Mouse (Mus musculus) neural tube, embryonic 14.5 days (tissue): ENCODE results near the gene 4932438H23Rik. TPM values are rescaled to one million over a fixed set of nuclear protein-coding genes. Genes with fewer than 3 reads are reported as not detected.

Experiments
- ATAC-seq: fragments of 200-750 bp; cut with Nextera tagmentation; 2 replicates; pipeline ENCODE4 v1.8.0; 2017; ENCODE audit warnings: low read depth, mild to moderate bottlenecking, moderate TSS enrichment, moderate library complexity
- H3K27ac ChIP-seq: fragments of 300-500 bp; sonication (generic); 2 replicates; pipeline ENCODE4 v1.5.1; 2014; ENCODE audit warnings: low read depth, mild to moderate bottlenecking, control low read depth, low read length, moderate library complexity, mixed read lengths
- H3K27me3 ChIP-seq: fragments of 300-500 bp; sonication (generic); 2 replicates; pipeline ENCODE4 v1.6.1; 2014; ENCODE audit warnings: low read length; ENCODE audit not compliant: control insufficient read depth, insufficient read depth
- H3K36me3 ChIP-seq: fragments of 300-500 bp; sonication (generic); 2 replicates; pipeline ENCODE4 v1.6.1; 2014; ENCODE audit warnings: low read length, mixed read lengths; ENCODE audit not compliant: control insufficient read depth, insufficient read depth
- H3K4me1 ChIP-seq: fragments of 300-500 bp; sonication (generic); 2 replicates; pipeline ENCODE4 v1.6.1; 2014; ENCODE audit warnings: low read length; ENCODE audit not compliant: control insufficient read depth, insufficient read depth
- H3K4me2 ChIP-seq: fragments of 300-500 bp; sonication (generic); 2 replicates; pipeline ENCODE4 v1.6.1; 2014; ENCODE audit warnings: mild to moderate bottlenecking, low read depth, low read length, control low read depth
- H3K4me3 ChIP-seq: fragments of 300-500 bp; sonication (generic); 2 replicates; pipeline ENCODE4 v1.5.1; 2014; ENCODE audit warnings: low read depth, low read length, control low read depth, mixed read lengths
- H3K9ac ChIP-seq: fragments of 300-500 bp; sonication (generic); replicated peaks from 2 replicates; pipeline ENCODE4 v1.6.1; 2014; ENCODE audit warnings: low read depth, mild to moderate bottlenecking, control low read depth, low read length, mixed read lengths
- H3K9me3 ChIP-seq: fragments of 300-500 bp; sonication (generic); 2 replicates; pipeline ENCODE4 v1.6.1; 2016; ENCODE audit warnings: low read length; ENCODE audit not compliant: control insufficient read depth
- WGBS: fragments of 180-500 bp; shearing (Covaris S2); extraction: QIAGEN DNeasy Blood & Tissue Kit; methylation state at CpG from one replicate; pipeline ENCODE4 v1.1.7; 2014; 5-methylcytosine and 5-hydroxymethylcytosine counted together
- polyA plus RNA-seq: library from polyadenylated mRNA; unstranded; fragments of >200 nt; fragmentation: Nextera tagmentation; extraction: Ambion mirVana; gene quantifications from 2 replicates; pipeline ENCODE4 v1.2.1, GENCODE M21; 2014

Gene 4932438H23Rik
- polyA plus RNA-seq, 1 experiment from 2014 or later = 0.37 TPM

DNA sequence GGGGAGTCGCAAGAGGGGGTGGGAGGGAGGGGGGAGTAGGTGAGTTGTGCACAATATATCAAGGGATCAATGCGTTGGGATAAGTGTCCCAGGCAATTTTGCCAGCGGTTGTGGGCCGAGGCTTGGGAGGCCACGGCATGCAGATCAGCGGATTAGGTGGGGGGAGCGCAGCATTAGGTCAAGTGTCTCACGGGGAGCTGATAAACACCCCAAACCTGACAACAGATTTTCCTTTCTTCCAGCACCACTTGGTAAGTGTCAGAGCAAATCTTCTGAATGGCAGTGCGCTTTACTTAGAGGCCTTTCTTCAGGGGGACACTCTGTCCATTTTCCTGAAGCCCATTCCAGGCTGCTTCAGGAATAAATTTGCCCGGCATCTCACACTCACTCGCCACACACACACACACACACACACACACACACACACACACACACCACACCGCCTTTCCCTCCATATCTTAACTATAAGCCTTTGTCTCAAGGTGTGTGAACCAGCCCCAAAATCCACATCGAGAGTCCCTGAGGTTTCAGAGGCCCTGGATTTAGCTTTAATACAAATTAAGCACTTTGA, 10.6 kb upstream of the 4932438H23Rik start:
- H3K9ac ChIP-seq = no peak overlapping the region
- H3K27ac ChIP-seq = no peak overlapping the region
- peaks cover 5% of the 10 kb centered on the region; the same call in 1 of the 2 replicates for H3K27me3 ChIP-seq
- no peaks in the 10 kb centered on the region for H3K4me1 ChIP-seq
- no peak overlapping the region for H3K4me3 ChIP-seq
- ATAC-seq = no peak
- H3K36me3 ChIP-seq = no peaks in the 10 kb centered on the region
- no peak overlapping the region for H3K4me2 ChIP-seq
- 44% methylated on average over 13 of the region's 13 CpGs for WGBS
- no peaks in the 10 kb centered on the region for H3K9me3 ChIP-seq

DNA sequence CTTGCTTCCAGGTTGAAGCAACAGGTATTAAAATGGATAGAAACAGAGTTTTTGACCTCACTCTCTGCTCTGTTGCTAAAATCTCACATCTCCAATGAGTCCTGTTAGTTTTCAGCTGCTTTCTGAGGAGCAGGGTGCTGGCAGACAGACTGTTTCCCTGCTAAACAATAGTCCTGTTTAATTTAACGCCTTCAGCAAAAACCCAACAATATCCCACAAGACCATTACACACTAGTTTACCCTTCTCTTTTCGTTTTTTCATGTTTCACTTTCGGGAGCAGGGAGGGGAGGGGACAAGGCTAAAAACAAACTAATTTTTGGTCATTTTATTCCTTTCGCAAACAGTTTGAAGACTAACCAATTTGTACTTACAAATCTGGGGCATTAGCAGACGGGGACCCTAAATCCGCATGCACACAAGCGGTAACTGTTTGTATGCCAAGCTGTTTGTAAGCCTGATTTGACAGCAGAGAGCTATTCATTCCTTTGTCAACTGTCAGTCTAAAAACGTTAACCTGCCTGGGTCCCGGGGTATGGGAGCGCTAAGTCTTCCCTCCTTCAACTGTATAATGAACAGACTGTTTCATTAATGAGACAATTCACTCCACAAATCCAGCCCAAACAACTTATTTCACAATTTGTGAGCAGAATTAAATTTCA, 10.0 kb upstream of the 4932438H23Rik start:
- 43% methylated on average over 10 of the region's 10 CpGs for WGBS
- H3K9me3 ChIP-seq = no peaks in the 10 kb centered on the region
- H3K4me3 ChIP-seq = no peak overlapping the region
- peaks cover 5% of the 10 kb centered on the region; the same call in 1 of the 2 replicates for H3K27me3 ChIP-seq
- no peaks in the 10 kb centered on the region for H3K36me3 ChIP-seq
- no peak for ATAC-seq
- H3K27ac ChIP-seq = no peak overlapping the region
- H3K4me1 ChIP-seq = no peaks in the 10 kb centered on the region
- no peak overlapping the region for H3K4me2 ChIP-seq
- no peak overlapping the region for H3K9ac ChIP-seq

GRCm38 (mm10) chr16:91103386-91103785, 8.5 kb upstream of the 4932438H23Rik start:
- peaks cover 5% of the 10 kb centered on the region; the same call in 1 of the 2 replicates for H3K27me3 ChIP-seq
- no peaks in the 10 kb centered on the region for H3K9me3 ChIP-seq
- no peak for ATAC-seq
- no peaks in the 10 kb centered on the region for H3K36me3 ChIP-seq
- no peak overlapping the region for H3K4me2 ChIP-seq
- no peak overlapping the region for H3K27ac ChIP-seq
- H3K4me1 ChIP-seq = no peaks in the 10 kb centered on the region; the same call in 1 of the 2 replicates
- no peak overlapping the region for H3K4me3 ChIP-seq
- WGBS = 82% methylated on average over 14 of the region's 14 CpGs
- no peak overlapping the region for H3K9ac ChIP-seq

DNA sequence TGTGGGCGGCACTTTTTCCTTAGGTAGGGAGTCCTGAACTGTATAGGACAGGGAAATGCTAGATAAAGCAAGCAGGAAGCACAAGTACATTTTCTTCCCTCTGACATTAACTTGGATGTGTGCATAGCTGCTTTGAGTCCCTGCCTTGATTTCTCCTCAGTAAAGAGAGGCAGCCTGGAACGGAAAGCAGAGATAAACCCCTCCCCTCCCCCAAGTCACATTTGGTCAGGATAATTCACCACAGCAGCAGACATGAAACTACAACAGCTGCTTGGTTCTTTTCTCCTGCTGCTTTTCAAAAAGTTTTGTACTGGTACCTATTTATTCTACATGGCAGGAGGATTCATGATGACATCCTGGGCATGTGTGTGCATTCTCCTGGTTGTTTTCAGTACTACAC, 5.6 kb upstream of the 4932438H23Rik start:
- Histone ChIP-seq H3K27ac (no peak overlapping the region), H3K4me3 (no peak overlapping the region), H3K9me3 (no peaks in the 10 kb centered on the region), H3K27me3 (peaks cover 7% of the 10 kb centered on the region), H3K36me3 (no peaks in the 10 kb centered on the region), H3K4me2 (no peak overlapping the region), H3K4me1 (no peaks in the 10 kb centered on the region; the same call in 1 of the 2 replicates), H3K9ac (no peak overlapping the region)
- no peak for ATAC-seq
- 67% methylated on average over 2 of the region's 2 CpGs for WGBS

DNA sequence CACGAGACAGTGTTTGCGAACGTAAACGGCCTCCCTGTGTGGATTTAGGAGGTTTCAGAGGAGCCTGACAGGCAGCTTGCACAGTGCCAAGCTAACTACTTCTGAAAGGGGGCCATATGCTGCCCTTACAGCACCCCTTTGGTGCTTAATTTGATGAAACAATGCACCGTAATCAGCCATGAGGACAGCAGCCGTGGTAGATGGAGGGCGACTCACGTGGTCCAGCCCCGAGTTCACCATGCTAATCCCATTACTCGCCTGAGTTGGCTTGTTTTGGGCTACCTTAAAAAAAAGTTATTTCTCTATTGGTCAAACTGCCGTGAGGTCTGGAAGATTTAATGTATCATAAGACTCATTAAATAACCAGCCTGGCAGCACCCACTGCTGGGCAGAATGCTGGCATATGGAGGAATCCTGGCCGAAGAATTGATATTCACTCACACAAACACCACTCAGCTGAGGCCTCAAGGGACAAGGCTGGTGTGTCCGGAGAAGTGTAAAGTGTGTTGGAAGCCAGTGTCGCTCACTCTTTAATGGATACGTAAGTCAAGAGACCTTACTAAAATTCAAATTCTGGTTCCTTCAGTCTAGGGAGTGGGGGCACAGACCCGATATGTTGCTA, 4.6 kb upstream of the 4932438H23Rik start:
- ATAC-seq = peak; percentile 38; the same call in 1 of the 2 replicates
- no peaks in the 10 kb centered on the region; the same call in 1 of the 2 replicates for H3K4me1 ChIP-seq
- no peak overlapping the region for H3K4me2 ChIP-seq
- no peak overlapping the region for H3K9ac ChIP-seq
- H3K9me3 ChIP-seq = no peaks in the 10 kb centered on the region
- no peak overlapping the region for H3K4me3 ChIP-seq
- no peak overlapping the region for H3K27ac ChIP-seq
- H3K36me3 ChIP-seq = no peaks in the 10 kb centered on the region
- peaks cover 4% of the 10 kb centered on the region for H3K27me3 ChIP-seq
- 35% methylated on average over 16 of the region's 16 CpGs for WGBS

GRCm38 (mm10) chr16:91097858-91098257, 2.9 kb upstream of the 4932438H23Rik start:
- ATAC-seq = no peak
- Histone ChIP-seq H3K9ac (no peak overlapping the region), H3K4me2 (no peak overlapping the region), H3K27me3 (peaks cover 2% of the 10 kb centered on the region; the same call in 1 of the 2 replicates), H3K27ac (no peak overlapping the region), H3K4me3 (no peak overlapping the region), H3K4me1 (no peaks in the 10 kb centered on the region; the same call in 1 of the 2 replicates), H3K36me3 (no peaks in the 10 kb centered on the region), H3K9me3 (no peaks in the 10 kb centered on the region)
- 94% methylated on average over 11 of the region's 11 CpGs for WGBS

DNA sequence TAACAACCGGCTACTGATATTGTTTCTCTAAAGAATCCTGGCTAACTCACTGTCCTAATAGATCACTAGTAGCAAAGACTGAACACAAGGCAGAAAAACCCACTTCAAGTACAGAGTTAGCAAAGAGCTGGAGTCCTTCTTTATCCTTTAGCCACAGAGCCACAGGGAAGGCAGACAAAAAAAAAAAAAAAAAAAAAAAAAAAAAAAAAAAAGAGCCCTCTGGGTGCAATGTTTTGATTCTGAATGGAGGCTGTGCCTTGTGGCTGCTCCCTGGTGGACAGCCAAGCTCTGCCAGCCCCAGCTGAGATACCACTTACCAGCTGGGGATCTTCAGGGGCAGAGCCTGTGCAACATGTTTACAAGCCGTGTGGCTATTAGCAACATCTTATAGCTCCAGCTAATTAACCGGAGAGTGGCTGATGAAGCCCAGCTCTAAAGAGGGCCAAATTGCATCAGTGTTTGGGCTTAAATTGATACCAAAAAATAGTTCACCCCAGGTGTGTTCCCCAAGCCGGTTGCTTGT, 2.1 kb upstream of the 4932438H23Rik start:
- Histone ChIP-seq H3K36me3 (no peaks in the 10 kb centered on the region), H3K9me3 (no peaks in the 10 kb centered on the region), H3K4me1 (no peaks in the 10 kb centered on the region; the same call in 1 of the 2 replicates), H3K27me3 (peaks cover 2% of the 10 kb centered on the region; the same call in 1 of the 2 replicates), H3K4me2 (no peak overlapping the region), H3K4me3 (no peak overlapping the region), H3K27ac (no peak overlapping the region), H3K9ac (no peak overlapping the region)
- 65% methylated on average over 4 of the region's 4 CpGs for WGBS
- ATAC-seq = no peak

- Histone ChIP-seq H3K9ac (no peak overlapping the region), H3K4me2 (no peak overlapping the region), H3K9me3 (no peaks in the 10 kb centered on the region), H3K4me3 (no peak overlapping the region), H3K4me1 (no peaks in the 10 kb centered on the region; the same call in 1 of the 2 replicates), H3K27ac (no peak overlapping the region), H3K36me3 (no peaks in the 10 kb centered on the region), H3K27me3 (peaks cover 2% of the 10 kb centered on the region; the same call in 1 of the 2 replicates)
- WGBS = 89% methylated on average over 2 of the region's 2 CpGs
- ATAC-seq = no peak
Observed at GRCm38 (mm10) chr16:91096016-91096415, 1.1 kb upstream of the 4932438H23Rik start.
